Mouse (Mus musculus): ENCODE results near the gene Brms1l. TPM values are rescaled to one million over a fixed set of nuclear protein-coding genes. Genes with fewer than 3 reads are reported as not detected.

The Brms1l gene
- polyA plus RNA-seq, 1 experiment from 2014 or later, result 51.5 TPM

DNA sequence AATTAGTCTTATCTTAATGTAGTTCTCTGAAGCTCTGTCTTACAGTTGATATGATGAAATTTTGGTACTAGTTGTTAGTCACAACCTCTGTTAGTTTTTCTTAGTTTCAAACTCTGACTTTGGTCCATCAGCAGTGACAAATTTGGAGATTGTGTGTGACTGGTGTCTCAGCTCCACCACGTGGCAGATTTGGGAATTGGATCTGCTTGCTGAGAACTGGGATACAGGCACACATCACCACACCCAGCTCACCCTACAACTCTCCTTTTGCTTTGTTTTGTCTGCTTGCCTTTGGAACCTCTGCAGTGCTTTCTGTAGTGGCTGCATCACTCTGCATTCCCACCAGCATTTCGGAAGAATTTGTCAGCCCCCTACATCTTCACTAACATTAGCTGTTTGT lies 5.0 kb upstream of the Brms1l start:
- Histone ChIP-seq H3K9me3 (no peaks in the 10 kb centered on the region), H3K9ac (no peak overlapping the region), H3K4me1 (replicated peaks) (no peaks in the 10 kb centered on the region), H3K27me3 (no peaks in the 10 kb centered on the region), H3K4me3 (no peak overlapping the region), H3K4me2 (no peak overlapping the region), H3K27ac (no peak overlapping the region), H3K36me3 (no peaks in the 10 kb centered on the region)
- 26% methylated on average over 2 of the region's 2 CpGs for WGBS
- ATAC-seq (ENCODE audit: low FRiP score), result no peak

GRCm38 (mm10) chr12:55832961-55833360 lies 3.2 kb upstream of the Brms1l start:
- H3K4me3 ChIP-seq, result no peak overlapping the region
- H3K4me1 ChIP-seq (replicated peaks), result peaks cover 11% of the 10 kb centered on the region
- H3K36me3 ChIP-seq, result no peaks in the 10 kb centered on the region
- H3K27me3 ChIP-seq, result no peaks in the 10 kb centered on the region
- no peak overlapping the region for H3K27ac ChIP-seq
- H3K9me3 ChIP-seq, result no peaks in the 10 kb centered on the region
- ATAC-seq (ENCODE audit: low FRiP score), result no peak
- H3K9ac ChIP-seq, result no peak overlapping the region
- H3K4me2 ChIP-seq, result no peak overlapping the region

- ATAC-seq (ENCODE audit: low FRiP score), result no peak
- no peaks in the 10 kb centered on the region for H3K27me3 ChIP-seq
- H3K9ac ChIP-seq, result no peak overlapping the region
- H3K27ac ChIP-seq, result no peak overlapping the region
- no peaks in the 10 kb centered on the region for H3K9me3 ChIP-seq
- no peak overlapping the region for H3K4me3 ChIP-seq
- 0 out of 2 replicates have a peak, but pooled peaks cover 3% of the 10 kb centered on the region for H3K36me3 ChIP-seq
- H3K4me2 ChIP-seq, result no peak overlapping the region
- WGBS, result 73% methylated on average over 9 of the region's 9 CpGs
- peaks cover 15% of the 10 kb centered on the region for H3K4me1 ChIP-seq (replicated peaks)
Observed at GRCm38 (mm10) chr12:55833906-55834625, 2.1 kb upstream of the Brms1l start.

- Histone ChIP-seq H3K27me3 (no peaks in the 10 kb centered on the region), H3K4me2 (no peak overlapping the region), H3K9me3 (no peaks in the 10 kb centered on the region), H3K4me3 (no peak overlapping the region), H3K27ac (no peak overlapping the region), H3K36me3 (peaks cover 5% of the 10 kb centered on the region; the same call in 1 of the 2 replicates), H3K4me1 (replicated peaks) (peaks cover 15% of the 10 kb centered on the region), H3K9ac (no peak overlapping the region)
- WGBS, result 89% methylated on average over 8 of the region's 8 CpGs
- ATAC-seq (ENCODE audit: low FRiP score), result no peak
Observed at GRCm38 (mm10) chr12:55834891-55835290, 1.2 kb upstream of the Brms1l start.

DNA sequence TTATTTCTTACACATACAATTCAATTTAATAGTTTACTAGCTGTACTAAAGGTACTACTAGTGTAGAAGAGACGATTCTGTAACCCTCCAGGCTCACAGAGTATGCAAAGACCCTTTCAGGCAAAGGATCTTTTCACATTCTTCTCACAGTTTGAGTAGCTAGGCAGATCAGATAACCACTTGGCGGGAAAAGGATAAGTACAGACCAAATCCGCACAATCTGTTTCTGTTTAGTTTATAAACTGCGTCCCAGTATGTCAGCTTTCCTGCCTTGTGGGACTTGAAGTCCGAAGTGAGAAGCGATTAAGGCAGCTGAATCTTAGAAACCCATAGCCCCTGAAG lies 296 bp upstream of the Brms1l start:
- H3K27me3 ChIP-seq, result no peaks in the 10 kb centered on the region
- H3K4me3 ChIP-seq, result peak overlapping the region; percentile 77
- H3K36me3 ChIP-seq, result peaks cover 7% of the 10 kb centered on the region; the same call in 1 of the 2 replicates
- H3K9ac ChIP-seq, result peak overlapping the region; percentile 63; the same call in 1 of the 2 replicates
- under 1% methylated on average over 6 of the region's 6 CpGs for WGBS
- no peak; the same call in 1 of the 2 replicates for ATAC-seq (ENCODE audit: low FRiP score)
- H3K4me2 ChIP-seq, result peak overlapping the region; percentile 54
- peak overlapping the region; percentile 82 for H3K27ac ChIP-seq
- H3K4me1 ChIP-seq (replicated peaks), result peaks cover 15% of the 10 kb centered on the region
- no peaks in the 10 kb centered on the region for H3K9me3 ChIP-seq

DNA sequence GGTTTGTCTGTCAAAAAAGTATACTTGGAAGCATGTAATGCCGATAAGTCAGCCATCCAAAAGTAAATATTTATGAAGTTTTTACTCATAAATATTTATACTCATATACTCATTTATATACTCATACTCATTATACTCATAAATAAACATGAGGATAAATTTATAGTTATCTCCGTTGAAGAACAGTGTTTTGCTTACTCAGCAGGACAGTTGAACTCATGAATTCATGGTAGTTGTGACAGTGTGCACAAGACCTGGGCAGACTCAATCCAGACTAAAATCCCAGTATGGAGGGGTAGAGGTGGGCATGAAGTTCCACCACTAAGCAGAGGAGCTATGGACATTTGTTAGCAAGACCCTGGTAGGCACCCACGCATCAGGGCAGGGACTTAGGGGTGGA lies 1.4 kb downstream of the Brms1l start:
- ATAC-seq (ENCODE audit: low FRiP score), result no peak
- H3K9me3 ChIP-seq, result no peaks in the 10 kb centered on the region
- no peak overlapping the region for H3K9ac ChIP-seq
- peak overlapping the region; percentile 77; the same call in 1 of the 2 replicates for H3K4me3 ChIP-seq
- 67% methylated on average over 3 of the region's 3 CpGs for WGBS
- peaks cover 15% of the 10 kb centered on the region for H3K4me1 ChIP-seq (replicated peaks)
- peaks cover 20% of the 10 kb centered on the region for H3K36me3 ChIP-seq
- H3K27me3 ChIP-seq, result no peaks in the 10 kb centered on the region
- no peak overlapping the region for H3K27ac ChIP-seq
- peak overlapping the region; percentile 81 for H3K4me2 ChIP-seq

DNA sequence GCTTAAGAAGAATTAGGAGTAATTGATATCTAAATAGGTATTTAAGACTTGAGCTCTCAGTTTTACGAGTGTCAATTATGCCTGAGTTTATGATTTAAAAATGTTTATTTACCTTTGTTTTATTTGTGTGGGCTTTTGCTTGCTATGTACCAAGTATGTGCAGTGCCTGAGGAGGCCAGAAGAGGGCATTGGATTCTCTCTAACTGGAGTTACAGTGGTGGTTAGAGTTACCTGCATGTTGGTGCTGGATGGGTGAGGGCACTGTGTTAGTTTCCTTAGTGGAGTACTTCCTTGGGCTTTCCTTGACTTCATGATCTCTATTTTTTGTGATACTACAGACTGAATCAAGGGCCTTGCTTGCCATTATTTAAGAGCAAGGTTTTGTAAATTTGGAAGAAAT lies 10.6 kb downstream of the Brms1l start:
- no peak overlapping the region for H3K9ac ChIP-seq
- H3K27ac ChIP-seq, result no peak overlapping the region
- WGBS, result 81% methylated on average over 1 of the region's 1 CpGs
- H3K36me3 ChIP-seq, result peaks cover 55% of the 10 kb centered on the region
- H3K27me3 ChIP-seq, result no peaks in the 10 kb centered on the region
- H3K4me1 ChIP-seq (replicated peaks), result no peaks in the 10 kb centered on the region
- no peaks in the 10 kb centered on the region for H3K9me3 ChIP-seq
- no peak overlapping the region for H3K4me3 ChIP-seq
- ATAC-seq (ENCODE audit: low FRiP score), result no peak
- H3K4me2 ChIP-seq, result no peak overlapping the region

GRCm38 (mm10) chr12:55847851-55848250 lies 11.7 kb downstream of the Brms1l start:
- no peak overlapping the region for H3K9ac ChIP-seq
- H3K4me3 ChIP-seq, result no peak overlapping the region
- H3K9me3 ChIP-seq, result no peaks in the 10 kb centered on the region
- H3K27ac ChIP-seq, result no peak overlapping the region
- H3K4me2 ChIP-seq, result no peak overlapping the region
- 96% methylated on average over 4 of the region's 4 CpGs for WGBS
- peaks cover 52% of the 10 kb centered on the region for H3K36me3 ChIP-seq
- no peaks in the 10 kb centered on the region for H3K27me3 ChIP-seq
- no peak for ATAC-seq (ENCODE audit: low FRiP score)
- no peaks in the 10 kb centered on the region for H3K4me1 ChIP-seq (replicated peaks)

DNA sequence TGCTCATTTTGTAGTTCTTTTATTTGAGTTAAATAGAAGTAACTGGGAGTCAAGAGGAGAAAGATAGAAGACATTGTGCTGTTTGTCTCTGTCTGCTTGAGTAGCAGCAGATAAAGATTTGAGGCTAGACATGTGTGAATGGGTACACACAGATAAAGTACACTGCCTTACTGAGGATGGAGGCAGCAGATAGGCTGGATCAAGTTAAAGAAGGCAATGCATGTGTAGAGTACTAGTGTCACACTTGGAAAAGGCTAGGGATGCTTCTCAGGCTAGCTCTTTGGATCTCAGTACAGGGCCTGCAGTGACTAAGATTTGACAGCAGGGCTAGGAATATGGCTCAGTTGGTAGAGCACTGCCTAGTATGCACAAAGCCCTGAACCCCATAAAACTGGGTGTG lies 14.5 kb downstream of the Brms1l start:
- H3K27ac ChIP-seq, result no peak overlapping the region
- no peak overlapping the region for H3K4me3 ChIP-seq
- H3K9me3 ChIP-seq, result 0 out of 2 replicates have a peak, but pooled peaks cover 1% of the 10 kb centered on the region
- H3K4me1 ChIP-seq (replicated peaks), result no peaks in the 10 kb centered on the region
- no peak overlapping the region for H3K4me2 ChIP-seq
- no peak for ATAC-seq (ENCODE audit: low FRiP score)
- no peaks in the 10 kb centered on the region for H3K27me3 ChIP-seq
- no peak overlapping the region for H3K9ac ChIP-seq
- H3K36me3 ChIP-seq, result peaks cover 59% of the 10 kb centered on the region

DNA sequence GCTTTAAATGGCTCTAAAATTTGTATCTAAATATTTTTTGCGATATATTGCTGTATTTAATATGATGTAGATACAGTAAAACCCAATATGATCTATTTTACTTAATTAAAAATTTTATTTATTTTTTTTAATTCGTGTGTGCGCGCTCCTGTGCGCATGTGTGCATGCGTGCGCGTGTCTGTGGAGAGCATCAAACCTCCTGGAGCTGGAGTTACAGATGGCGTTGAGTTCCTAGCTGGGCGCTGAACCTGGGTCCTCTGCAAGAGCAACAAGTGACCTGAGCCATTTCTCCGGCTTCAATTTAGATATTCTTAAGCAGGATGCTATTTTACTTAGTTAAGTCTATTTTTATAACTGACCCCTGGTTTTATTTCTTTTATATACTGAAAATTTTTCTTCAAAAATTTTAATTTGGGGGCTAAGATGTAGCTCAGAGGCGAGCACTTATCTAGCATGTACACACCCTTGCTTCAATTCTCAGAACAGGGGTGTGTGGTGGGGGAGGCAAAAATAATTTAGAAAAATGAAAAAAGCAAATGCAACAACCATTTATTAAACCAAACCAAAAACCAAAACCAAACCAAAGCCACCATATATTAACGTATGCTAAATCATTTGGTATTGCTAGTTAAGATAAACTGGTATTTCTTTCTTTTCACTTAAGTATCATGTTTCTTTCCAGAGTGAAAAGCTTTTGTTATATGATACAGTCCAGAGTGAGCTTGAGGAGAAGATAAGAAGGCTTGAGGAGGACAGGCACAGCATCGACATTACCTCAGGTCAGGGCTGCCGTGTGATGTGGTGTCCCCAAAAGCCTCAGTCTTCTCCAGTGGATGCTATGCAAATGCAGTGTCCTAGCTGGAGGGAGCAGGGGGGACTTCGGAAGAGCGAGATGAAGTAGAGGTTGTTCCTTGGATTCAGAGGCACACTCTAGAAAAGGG lies 23.6 kb downstream of the Brms1l start:
- Histone ChIP-seq H3K27ac (no peak overlapping the region), H3K36me3 (peaks cover 73% of the 10 kb centered on the region), H3K4me1 (replicated peaks) (no peaks in the 10 kb centered on the region), H3K9me3 (peaks cover 13% of the 10 kb centered on the region; the same call in 1 of the 2 replicates), H3K4me3 (no peak overlapping the region), H3K9ac (no peak overlapping the region), H3K27me3 (no peaks in the 10 kb centered on the region), H3K4me2 (no peak overlapping the region)
- WGBS, result 95% methylated on average over 17 of the region's 17 CpGs
- ATAC-seq (ENCODE audit: low FRiP score), result no peak

DNA sequence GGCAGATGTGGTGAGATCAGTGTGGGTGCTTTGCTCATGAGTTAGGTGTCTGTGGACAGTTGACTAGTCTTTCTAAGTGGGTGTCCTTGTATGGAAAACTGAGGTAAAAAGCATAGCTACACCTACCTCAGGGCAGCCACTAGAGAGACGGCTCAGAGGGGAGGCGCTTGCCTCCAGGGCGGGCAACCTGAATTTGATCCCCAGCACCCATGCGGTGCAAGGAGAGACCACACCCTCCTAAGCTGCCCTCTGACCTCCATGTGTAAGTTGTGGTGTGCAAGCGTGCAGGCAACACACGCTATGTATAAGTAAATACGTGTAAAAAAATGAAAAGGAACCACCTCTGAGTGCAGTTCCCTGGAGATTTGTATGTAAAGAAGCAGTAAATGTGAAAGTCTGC lies 24.5 kb downstream of the Brms1l start:
- Histone ChIP-seq H3K9ac (no peak overlapping the region), H3K4me1 (replicated peaks) (no peaks in the 10 kb centered on the region), H3K27me3 (no peaks in the 10 kb centered on the region), H3K4me3 (no peak overlapping the region), H3K27ac (no peak overlapping the region), H3K9me3 (peaks cover 12% of the 10 kb centered on the region; the same call in 1 of the 2 replicates), H3K36me3 (peaks cover 73% of the 10 kb centered on the region), H3K4me2 (no peak overlapping the region)
- 95% methylated on average over 7 of the region's 7 CpGs for WGBS
- ATAC-seq (ENCODE audit: low FRiP score), result no peak

DNA sequence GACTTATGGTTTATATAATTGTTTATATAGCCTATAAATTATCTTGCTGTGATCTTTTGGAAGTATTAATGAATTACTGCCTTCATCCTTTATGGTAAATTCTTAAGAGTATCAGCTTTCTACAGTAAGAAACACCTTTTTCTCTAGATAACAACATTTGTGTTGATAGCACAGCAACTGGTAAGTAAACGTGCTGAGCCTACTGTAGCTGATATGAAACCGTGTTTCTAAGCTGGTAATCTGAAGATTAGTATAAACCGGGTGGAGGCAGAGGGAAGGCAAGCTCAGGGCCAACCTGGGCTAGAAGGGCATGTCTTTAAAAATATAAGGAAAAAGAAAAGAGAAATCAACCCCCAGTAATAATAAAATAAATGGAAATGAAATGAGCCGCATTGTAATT lies 31.6 kb downstream of the Brms1l start:
- Histone ChIP-seq H3K36me3 (peaks cover 75% of the 10 kb centered on the region), H3K9ac (no peak overlapping the region), H3K27me3 (no peaks in the 10 kb centered on the region), H3K4me2 (no peak overlapping the region), H3K9me3 (no peaks in the 10 kb centered on the region), H3K27ac (no peak overlapping the region), H3K4me3 (no peak overlapping the region), H3K4me1 (replicated peaks) (no peaks in the 10 kb centered on the region)
- WGBS, result 93% methylated on average over 4 of the region's 4 CpGs
- no peak for ATAC-seq (ENCODE audit: low FRiP score)
